Mouse (Mus musculus) testis, adult 2 months (tissue): ENCODE measurements around the gene Abcc1.

Experiments
- CTCF ChIP-seq: fragments of 200-500 bp; IDR thresholded peaks from 2 replicates; pipeline ENCODE4 v1.5.1; 2012; ENCODE audit warnings: low read depth, mild to moderate bottlenecking, inconsistent platforms, low read length, moderate library complexity; ENCODE audit not compliant: control insufficient read depth, insufficient read depth, insufficient replicate concordance
- POLR2A ChIP-seq: fragments of 200-500 bp; IDR thresholded peaks from 2 replicates; pipeline ENCODE4 v1.6.1; 2012; ENCODE audit warnings: low read depth, mild to moderate bottlenecking, inconsistent platforms, low read length, moderate library complexity; ENCODE audit not compliant: control insufficient read depth

- TF ChIP-seq POLR2A = no peak
- no peak for TF ChIP-seq CTCF
Observed at GRCm38 (mm10) chr16:14506461-14506860, 145.1 kb downstream of the Abcc1 start.
